Mouse (Mus musculus): Measurements from ENCODE around the gene Atp8b4. TPM values are rescaled to one million over a fixed set of nuclear protein-coding genes. Genes with fewer than 3 reads are reported as not detected.

The Atp8b4 gene
- polyA plus RNA-seq, 1 experiment from 2014 or later = 0.20 TPM

DNA sequence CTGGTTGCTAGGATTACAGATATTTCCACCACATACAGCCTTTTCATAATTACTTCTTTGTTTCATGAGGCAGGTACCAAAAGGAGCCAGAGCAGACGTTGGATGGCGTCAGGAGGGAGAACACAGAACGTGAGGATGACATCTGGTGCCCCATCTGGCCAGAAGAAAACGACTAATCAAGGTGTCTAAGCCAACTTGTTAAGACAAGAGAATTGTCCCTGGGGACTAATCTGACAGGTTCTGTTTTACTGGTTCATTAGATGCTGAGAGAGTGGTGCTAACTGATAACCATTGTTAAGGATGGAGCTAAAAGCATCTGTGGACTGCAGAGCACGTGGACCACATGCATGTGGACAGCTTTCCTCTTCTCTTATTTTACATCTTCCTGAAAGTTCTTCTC is 7.8 kb downstream of the Atp8b4 start:
- Histone ChIP-seq H3K27ac (ENCODE audit: low read length) (no peak overlapping the region), H3K4me3 (ENCODE audit: low read depth, low read length) (no peak overlapping the region), H3K36me3 (ENCODE audit: control insufficient read depth, insufficient read depth, low read length) (no peaks in the 10 kb centered on the region), H3K27me3 (ENCODE audit: control insufficient read depth, insufficient read depth, low read length) (no peaks in the 10 kb centered on the region), H3K4me1 (ENCODE audit: control insufficient read depth, insufficient read depth, low read length) (no peaks in the 10 kb centered on the region), H3K4me2 (replicated peaks; ENCODE audit: low read depth, low read length) (no peak overlapping the region), H3K9ac (replicated peaks; ENCODE audit: low read depth, low read length) (no peak overlapping the region), H3K9me3 (ENCODE audit: control insufficient read depth, low read depth, low read length) (no peaks in the 10 kb centered on the region)
- WGBS = 57% methylated on average over 5 of the region's 5 CpGs
- ATAC-seq (ENCODE audit: insufficient number of reproducible peaks, insufficient read depth, low FRiP score, low read depth) = no peak

DNA sequence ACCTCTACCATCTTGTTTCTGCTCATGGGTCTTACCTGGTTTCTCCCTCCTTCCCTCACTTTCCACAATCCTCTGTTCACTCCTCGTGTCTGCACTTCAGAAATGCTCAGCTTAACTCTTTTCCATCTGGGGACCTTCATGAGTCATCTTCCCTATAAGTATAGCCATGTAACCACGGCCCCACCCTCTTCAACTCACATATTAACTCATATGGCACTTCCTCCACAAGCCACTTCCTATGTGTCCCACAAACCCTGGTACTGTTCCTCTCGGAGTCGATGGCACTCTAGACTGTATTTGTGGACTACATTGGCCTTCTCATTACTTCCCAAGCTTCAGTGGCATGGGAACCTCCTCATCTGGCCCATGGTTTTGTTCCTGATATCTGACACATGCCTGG is 9.0 kb downstream of the Atp8b4 start:
- no peaks in the 10 kb centered on the region for H3K4me1 ChIP-seq (ENCODE audit: control insufficient read depth, insufficient read depth, low read length)
- no peak overlapping the region for H3K4me3 ChIP-seq (ENCODE audit: low read depth, low read length)
- WGBS = 83% methylated on average over 4 of the region's 4 CpGs
- H3K27me3 ChIP-seq (ENCODE audit: control insufficient read depth, insufficient read depth, low read length) = no peaks in the 10 kb centered on the region
- H3K9me3 ChIP-seq (ENCODE audit: control insufficient read depth, low read depth, low read length) = no peaks in the 10 kb centered on the region
- no peak overlapping the region for H3K27ac ChIP-seq (ENCODE audit: low read length)
- H3K9ac ChIP-seq (replicated peaks; ENCODE audit: low read depth, low read length) = no peak overlapping the region
- ATAC-seq (ENCODE audit: insufficient number of reproducible peaks, insufficient read depth, low FRiP score, low read depth) = no peak
- H3K36me3 ChIP-seq (ENCODE audit: control insufficient read depth, insufficient read depth, low read length) = no peaks in the 10 kb centered on the region
- H3K4me2 ChIP-seq (replicated peaks; ENCODE audit: low read depth, low read length) = no peak overlapping the region

DNA sequence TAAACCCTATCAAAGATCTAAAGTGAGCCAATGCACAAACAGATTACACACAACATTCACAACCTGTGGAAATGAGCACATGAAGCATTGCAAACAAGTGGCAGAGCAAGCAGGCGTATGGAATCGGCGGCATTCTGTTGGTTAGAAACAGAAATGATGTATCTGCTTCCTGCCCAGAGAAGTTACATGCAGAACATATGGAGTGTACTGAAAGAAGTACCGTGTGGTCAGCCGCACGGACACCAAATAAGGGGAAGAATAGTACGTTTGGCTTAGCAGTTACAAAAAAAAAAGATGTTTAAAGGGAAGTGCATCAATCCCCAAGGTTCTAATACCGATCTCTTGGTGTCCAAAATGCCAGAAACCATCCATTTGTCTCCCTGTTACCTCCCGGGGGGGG is 9.9 kb downstream of the Atp8b4 start:
- no peak overlapping the region for H3K27ac ChIP-seq (ENCODE audit: low read length)
- H3K4me1 ChIP-seq (ENCODE audit: control insufficient read depth, insufficient read depth, low read length) = peaks cover 3% of the 10 kb centered on the region; the same call in 1 of the 2 replicates
- 87% methylated on average over 9 of the region's 9 CpGs for WGBS
- ATAC-seq (ENCODE audit: insufficient number of reproducible peaks, insufficient read depth, low FRiP score, low read depth) = no peak
- H3K36me3 ChIP-seq (ENCODE audit: control insufficient read depth, insufficient read depth, low read length) = no peaks in the 10 kb centered on the region
- H3K4me2 ChIP-seq (replicated peaks; ENCODE audit: low read depth, low read length) = no peak overlapping the region
- no peaks in the 10 kb centered on the region for H3K9me3 ChIP-seq (ENCODE audit: control insufficient read depth, low read depth, low read length)
- no peaks in the 10 kb centered on the region for H3K27me3 ChIP-seq (ENCODE audit: control insufficient read depth, insufficient read depth, low read length)
- H3K4me3 ChIP-seq (ENCODE audit: low read depth, low read length) = no peak overlapping the region
- no peak overlapping the region for H3K9ac ChIP-seq (replicated peaks; ENCODE audit: low read depth, low read length)

DNA sequence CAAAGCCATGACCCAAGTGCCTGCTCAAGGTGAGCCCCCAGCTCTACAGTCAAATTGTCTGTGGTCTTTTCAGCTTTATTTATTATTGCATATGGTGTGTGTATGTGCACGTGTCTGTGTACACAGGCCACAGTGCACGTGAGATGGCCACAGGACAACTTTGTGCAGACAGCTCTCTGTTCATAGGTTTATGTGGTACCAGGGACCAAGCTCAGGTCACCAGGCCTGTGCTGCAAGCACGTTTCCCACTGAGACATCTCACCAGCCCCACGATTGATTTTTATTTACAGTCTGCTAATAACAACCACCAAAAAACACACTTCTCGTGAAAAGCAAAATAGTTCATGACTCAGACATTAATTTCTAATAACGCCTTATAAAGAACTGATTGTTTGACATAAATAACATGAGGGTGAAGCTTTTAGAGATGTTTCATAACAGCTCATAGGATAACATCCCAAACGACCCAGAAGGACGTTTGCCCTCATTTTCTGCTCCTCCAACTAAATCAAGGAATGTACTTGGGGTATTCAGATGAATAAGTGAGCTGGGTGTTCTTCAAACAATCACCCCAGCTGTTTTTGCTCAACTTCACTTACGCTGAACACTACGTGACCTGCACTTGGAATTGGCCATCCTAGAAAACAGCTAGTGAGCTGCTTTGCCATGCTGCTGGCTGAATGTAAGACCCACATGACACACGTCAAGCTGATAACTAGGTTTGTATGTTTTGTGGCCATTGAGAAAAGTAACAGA is 15.0 kb downstream of the Atp8b4 start:
- no peak for ATAC-seq (ENCODE audit: insufficient number of reproducible peaks, insufficient read depth, low FRiP score, low read depth)

DNA sequence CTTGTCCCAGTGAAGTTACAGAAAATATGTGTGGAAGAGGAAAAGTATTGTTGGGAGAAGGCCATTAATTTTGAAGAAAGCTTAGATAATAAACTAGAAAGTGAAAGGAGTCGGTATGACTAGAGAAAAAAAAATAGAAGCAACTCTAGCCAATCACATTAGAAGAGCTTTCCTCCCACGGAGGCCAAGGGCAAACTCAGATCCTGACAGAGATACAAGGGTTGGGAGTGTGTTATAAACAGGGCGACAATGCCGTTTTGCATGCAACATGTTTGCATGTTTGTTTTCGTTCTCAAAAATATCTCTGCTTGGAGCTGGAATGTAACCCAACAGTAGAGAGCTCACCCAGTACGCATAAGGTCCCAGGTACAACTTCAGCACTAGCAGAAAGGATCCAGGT is 17.1 kb downstream of the Atp8b4 start:
- Histone ChIP-seq H3K27ac (ENCODE audit: low read length) (no peak overlapping the region), H3K9me3 (ENCODE audit: control insufficient read depth, low read depth, low read length) (no peaks in the 10 kb centered on the region), H3K36me3 (ENCODE audit: control insufficient read depth, insufficient read depth, low read length) (no peaks in the 10 kb centered on the region), H3K27me3 (ENCODE audit: control insufficient read depth, insufficient read depth, low read length) (no peaks in the 10 kb centered on the region), H3K9ac (replicated peaks; ENCODE audit: low read depth, low read length) (no peak overlapping the region), H3K4me2 (replicated peaks; ENCODE audit: low read depth, low read length) (no peak overlapping the region), H3K4me3 (ENCODE audit: low read depth, low read length) (no peak overlapping the region), H3K4me1 (ENCODE audit: control insufficient read depth, insufficient read depth, low read length) (peaks cover 4% of the 10 kb centered on the region; the same call in 1 of the 2 replicates)
- no peak for ATAC-seq (ENCODE audit: insufficient number of reproducible peaks, insufficient read depth, low FRiP score, low read depth)
- 66% methylated on average over 6 of the region's 6 CpGs for WGBS

More for the DNA sequence above, 15.0 kb downstream of the Atp8b4 start:
- no peaks in the 10 kb centered on the region for H3K9me3 ChIP-seq (ENCODE audit: control insufficient read depth, low read depth, low read length)
- WGBS = 64% methylated on average over 11 of the region's 11 CpGs
- H3K27me3 ChIP-seq (ENCODE audit: control insufficient read depth, insufficient read depth, low read length) = no peaks in the 10 kb centered on the region
- no peak overlapping the region for H3K4me2 ChIP-seq (replicated peaks; ENCODE audit: low read depth, low read length)
- no peak overlapping the region for H3K4me3 ChIP-seq (ENCODE audit: low read depth, low read length)
- peaks cover 4% of the 10 kb centered on the region; the same call in 1 of the 2 replicates for H3K4me1 ChIP-seq (ENCODE audit: control insufficient read depth, insufficient read depth, low read length)
- H3K36me3 ChIP-seq (ENCODE audit: control insufficient read depth, insufficient read depth, low read length) = no peaks in the 10 kb centered on the region
- H3K9ac ChIP-seq (replicated peaks; ENCODE audit: low read depth, low read length) = no peak overlapping the region
- H3K27ac ChIP-seq (ENCODE audit: low read length) = no peak overlapping the region

DNA sequence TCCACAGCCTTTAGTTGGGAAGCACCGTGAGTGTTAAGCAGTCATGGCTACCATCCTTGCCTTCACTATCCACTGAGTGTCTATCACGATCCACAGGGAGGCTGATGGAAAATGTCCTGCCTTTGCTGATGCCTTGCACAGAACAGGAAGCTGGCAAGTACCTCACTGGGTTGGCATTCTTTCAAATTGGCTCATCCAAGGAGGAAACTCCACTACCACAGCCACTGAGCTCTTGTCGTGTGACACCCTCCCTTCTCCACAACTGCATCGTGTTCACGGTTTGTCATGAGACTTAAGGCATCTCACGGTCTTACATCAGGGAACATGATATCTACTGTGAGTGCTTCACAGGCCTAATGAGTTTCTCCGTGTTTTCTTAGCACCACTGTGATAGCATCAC is 22.9 kb downstream of the Atp8b4 start:
- H3K4me3 ChIP-seq (ENCODE audit: low read depth, low read length) = no peak overlapping the region
- H3K27me3 ChIP-seq (ENCODE audit: control insufficient read depth, insufficient read depth, low read length) = no peaks in the 10 kb centered on the region
- H3K27ac ChIP-seq (ENCODE audit: low read length) = no peak overlapping the region
- H3K9me3 ChIP-seq (ENCODE audit: control insufficient read depth, low read depth, low read length) = no peaks in the 10 kb centered on the region
- ATAC-seq (ENCODE audit: insufficient number of reproducible peaks, insufficient read depth, low FRiP score, low read depth) = no peak
- 81% methylated on average over 7 of the region's 7 CpGs for WGBS
- H3K36me3 ChIP-seq (ENCODE audit: control insufficient read depth, insufficient read depth, low read length) = no peaks in the 10 kb centered on the region
- H3K4me2 ChIP-seq (replicated peaks; ENCODE audit: low read depth, low read length) = no peak overlapping the region
- no peak overlapping the region for H3K9ac ChIP-seq (replicated peaks; ENCODE audit: low read depth, low read length)
- H3K4me1 ChIP-seq (ENCODE audit: control insufficient read depth, insufficient read depth, low read length) = no peaks in the 10 kb centered on the region

DNA sequence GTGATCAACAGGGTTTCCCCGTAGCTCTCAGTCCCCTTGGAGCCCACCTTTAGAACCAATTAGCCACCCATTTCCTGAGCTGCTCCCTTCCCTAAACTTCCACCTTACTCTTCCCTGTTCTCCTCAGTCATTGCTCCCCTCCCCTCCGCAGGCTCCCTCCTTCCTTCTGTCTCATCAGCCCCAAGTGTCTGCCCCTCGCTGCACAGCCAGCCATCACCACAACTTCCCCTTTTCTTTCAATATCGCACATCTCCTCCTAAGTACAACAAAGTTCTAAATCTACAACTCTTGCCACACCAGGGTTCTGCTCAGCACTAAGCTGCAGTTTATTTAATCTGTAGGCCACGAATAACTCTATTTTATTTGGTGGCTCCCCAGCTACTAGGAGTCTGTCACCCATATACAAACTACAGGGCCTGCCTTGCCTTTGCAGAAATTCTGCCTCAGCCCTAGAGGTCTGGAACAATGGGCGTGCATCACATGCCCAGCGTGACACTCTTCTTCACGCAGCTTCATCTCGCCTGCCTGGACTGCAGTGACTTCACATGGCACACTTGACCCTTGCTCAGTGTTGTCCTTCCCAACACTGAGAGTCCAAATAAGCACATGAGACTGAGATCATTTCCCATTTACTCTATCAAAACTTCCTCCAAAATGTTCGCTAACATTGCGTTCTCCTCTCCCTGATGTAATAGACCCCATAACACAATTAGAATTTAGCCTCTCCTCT is 24.6 kb downstream of the Atp8b4 start:
- Histone ChIP-seq H3K4me1 (ENCODE audit: control insufficient read depth, insufficient read depth, low read length) (no peaks in the 10 kb centered on the region), H3K27ac (ENCODE audit: low read length) (no peak overlapping the region), H3K9ac (replicated peaks; ENCODE audit: low read depth, low read length) (no peak overlapping the region), H3K27me3 (ENCODE audit: control insufficient read depth, insufficient read depth, low read length) (no peaks in the 10 kb centered on the region), H3K4me3 (ENCODE audit: low read depth, low read length) (no peak overlapping the region), H3K4me2 (replicated peaks; ENCODE audit: low read depth, low read length) (no peak overlapping the region), H3K9me3 (ENCODE audit: control insufficient read depth, low read depth, low read length) (no peaks in the 10 kb centered on the region), H3K36me3 (ENCODE audit: control insufficient read depth, insufficient read depth, low read length) (no peaks in the 10 kb centered on the region)
- no peak for ATAC-seq (ENCODE audit: insufficient number of reproducible peaks, insufficient read depth, low FRiP score, low read depth)
- 83% methylated on average over 11 of the region's 11 CpGs for WGBS

DNA sequence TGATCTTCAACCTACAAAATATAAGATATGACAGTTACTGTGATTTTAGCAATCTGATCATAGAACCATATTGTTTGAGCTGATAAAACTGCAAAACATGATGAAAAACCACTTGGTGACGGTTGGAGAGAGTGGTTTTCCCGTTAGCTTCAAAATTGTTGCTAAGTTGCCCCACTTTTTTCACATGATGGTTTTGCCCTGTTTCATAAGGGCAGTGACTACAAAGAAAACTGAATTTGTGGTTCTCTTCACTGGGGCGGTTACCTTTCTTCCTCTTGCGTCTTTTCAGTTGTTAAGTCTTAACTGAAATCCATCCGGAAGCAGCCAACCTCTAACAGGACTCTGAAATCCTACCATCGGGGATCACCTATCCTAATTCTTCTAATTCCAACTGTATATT is 26.5 kb downstream of the Atp8b4 start:
- Histone ChIP-seq H3K27me3 (ENCODE audit: control insufficient read depth, insufficient read depth, low read length) (no peaks in the 10 kb centered on the region), H3K4me3 (ENCODE audit: low read depth, low read length) (no peak overlapping the region), H3K9ac (replicated peaks; ENCODE audit: low read depth, low read length) (no peak overlapping the region), H3K36me3 (ENCODE audit: control insufficient read depth, insufficient read depth, low read length) (no peaks in the 10 kb centered on the region), H3K4me2 (replicated peaks; ENCODE audit: low read depth, low read length) (no peak overlapping the region), H3K4me1 (ENCODE audit: control insufficient read depth, insufficient read depth, low read length) (no peaks in the 10 kb centered on the region), H3K27ac (ENCODE audit: low read length) (no peak overlapping the region), H3K9me3 (ENCODE audit: control insufficient read depth, low read depth, low read length) (no peaks in the 10 kb centered on the region)
- no peak for ATAC-seq (ENCODE audit: insufficient number of reproducible peaks, insufficient read depth, low FRiP score, low read depth)
- 92% methylated on average over 6 of the region's 6 CpGs for WGBS

All from stomach, embryonic 14.5 days (tissue).